Mouse (Mus musculus) mesoderm, embryonic 11.5 days (tissue): Measurements from ENCODE around the gene Gsn.

Experiments
- DNase-seq: peaks from one replicate; pipeline ENCODE4 v3.0.0-alpha.2; 2012; ENCODE audit warnings: low read depth, low spot score

Gsn gene

DNA sequence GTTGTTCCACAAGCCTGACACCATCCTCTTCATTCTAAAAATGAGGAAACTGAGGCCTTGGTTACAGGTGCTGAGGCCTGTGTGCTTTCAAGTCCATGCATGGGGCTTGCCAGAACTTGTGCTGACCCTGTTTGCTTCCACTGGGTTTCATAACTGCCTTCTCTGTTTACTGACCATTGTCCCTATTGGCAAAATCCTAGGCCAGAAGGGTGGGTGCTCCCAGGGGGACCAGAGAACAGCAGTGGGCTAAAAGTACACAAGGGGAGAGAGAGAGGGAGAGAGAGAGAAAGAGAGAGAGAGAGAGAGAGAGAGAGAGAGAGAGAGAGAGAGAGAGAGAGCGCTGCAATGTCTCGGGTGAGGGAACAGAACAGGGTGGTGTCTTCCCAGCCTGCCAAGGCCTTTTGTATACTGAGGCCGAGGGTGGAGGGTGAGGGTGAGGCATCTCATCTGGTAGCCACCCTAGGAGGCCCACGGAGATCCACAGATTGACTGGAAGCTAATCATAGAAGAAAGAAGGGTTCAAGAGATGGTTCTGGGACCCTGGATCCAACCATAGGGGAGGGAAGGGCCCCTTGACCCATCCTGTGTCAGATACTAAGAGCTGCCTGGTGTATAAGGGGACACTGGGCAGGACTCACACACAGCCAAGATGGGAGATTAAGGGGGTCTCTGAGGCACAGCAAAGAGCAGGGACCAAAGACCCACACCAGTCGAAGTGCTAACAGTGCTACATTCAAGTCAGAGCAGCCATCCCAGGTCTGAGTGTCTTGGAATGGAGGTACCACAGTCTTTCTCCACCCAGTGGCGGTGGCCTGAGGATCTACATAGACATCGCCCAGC, 22.4 kb downstream of the Gsn start:
- DNase-seq = no peak

DNA sequence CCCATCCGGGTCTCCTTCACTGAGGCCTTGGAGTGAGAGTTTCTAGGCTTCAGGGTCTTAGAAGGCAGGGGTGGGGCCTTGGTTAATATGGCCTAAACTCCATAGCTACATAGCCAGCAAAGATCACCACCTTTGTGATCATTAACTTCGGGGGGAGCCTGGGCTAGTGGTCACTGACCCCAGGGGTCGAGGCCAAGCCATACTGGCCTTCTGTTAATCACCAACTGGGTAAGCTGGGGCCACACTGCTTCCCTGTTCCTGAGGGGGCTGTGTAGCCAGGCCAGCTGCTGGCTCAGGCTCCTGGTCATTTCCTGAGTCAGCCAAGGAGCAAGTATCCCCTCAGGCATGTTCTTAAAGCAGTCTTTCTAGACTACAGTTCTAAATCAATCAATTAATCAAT, 23.8 kb downstream of the Gsn start:
- no peak for DNase-seq

- DNase-seq = peak; percentile 34
Measured at GRCm38 (mm10) chr2:35282214-35282613, 26.0 kb downstream of the Gsn start.

GRCm38 (mm10) chr2:35283997-35284396, 27.8 kb downstream of the Gsn start:
- no peak for DNase-seq

GRCm38 (mm10) chr2:35285209-35285608, 29.0 kb downstream of the Gsn start:
- no peak for DNase-seq

DNA sequence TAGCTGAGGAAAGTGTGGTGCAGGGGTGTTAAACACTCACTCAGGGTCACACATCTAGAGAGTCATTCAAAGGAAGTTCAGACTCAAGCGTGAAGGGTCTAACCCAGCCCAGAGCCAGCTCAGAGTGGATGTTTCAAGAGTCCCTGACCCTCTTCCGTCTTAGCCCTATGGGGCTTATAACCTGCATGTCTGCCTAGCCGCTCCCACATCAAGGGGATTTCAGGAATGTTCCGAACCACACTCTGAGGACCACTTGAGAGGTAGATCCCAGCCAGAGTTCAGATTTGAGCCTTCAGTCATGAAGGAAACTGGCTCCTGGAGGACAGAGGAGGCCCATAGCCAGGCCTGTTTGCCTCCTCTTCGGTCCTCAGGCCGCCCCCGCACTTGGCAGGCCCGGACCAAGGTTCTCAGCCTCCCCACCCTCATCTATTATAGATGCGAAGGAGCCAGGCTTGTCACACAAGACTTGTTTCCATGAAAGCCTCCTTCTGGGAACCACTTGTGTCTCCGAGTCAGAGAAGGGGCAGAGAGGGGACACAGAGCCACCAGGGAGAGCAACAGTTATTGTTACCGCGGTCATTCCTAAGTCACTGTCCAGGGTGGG, 30.9 kb downstream of the Gsn start:
- DNase-seq = no peak

- peak; percentile 80 for DNase-seq
Measured at GRCm38 (mm10) chr2:35288758-35289635, 32.8 kb downstream of the Gsn start.

GRCm38 (mm10) chr2:35291856-35292255, 35.7 kb downstream of the Gsn start:
- DNase-seq = peak; percentile 67

DNA sequence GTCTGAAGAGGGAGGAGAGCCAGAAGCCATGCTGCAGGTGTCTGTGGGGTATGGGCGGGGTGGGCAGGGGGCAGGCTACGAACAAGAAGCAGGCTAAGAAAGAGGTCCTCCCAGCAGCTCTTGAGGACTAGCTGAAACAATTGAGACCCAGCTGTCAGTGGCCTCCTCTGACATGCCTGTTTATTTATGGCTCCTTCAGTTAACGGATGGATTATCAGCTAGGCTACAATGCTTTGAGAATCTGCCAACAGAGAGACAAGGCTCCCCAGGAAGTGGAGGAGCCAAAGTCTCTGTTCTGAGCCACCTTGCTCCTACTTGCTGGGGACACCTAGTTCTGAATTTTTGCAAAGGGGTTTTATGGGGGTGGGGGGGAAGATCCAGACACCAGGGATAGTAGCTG, 36.5 kb downstream of the Gsn start:
- DNase-seq = no peak

GRCm38 (mm10) chr2:35293291-35293690, 37.1 kb downstream of the Gsn start:
- no peak for DNase-seq

DNA sequence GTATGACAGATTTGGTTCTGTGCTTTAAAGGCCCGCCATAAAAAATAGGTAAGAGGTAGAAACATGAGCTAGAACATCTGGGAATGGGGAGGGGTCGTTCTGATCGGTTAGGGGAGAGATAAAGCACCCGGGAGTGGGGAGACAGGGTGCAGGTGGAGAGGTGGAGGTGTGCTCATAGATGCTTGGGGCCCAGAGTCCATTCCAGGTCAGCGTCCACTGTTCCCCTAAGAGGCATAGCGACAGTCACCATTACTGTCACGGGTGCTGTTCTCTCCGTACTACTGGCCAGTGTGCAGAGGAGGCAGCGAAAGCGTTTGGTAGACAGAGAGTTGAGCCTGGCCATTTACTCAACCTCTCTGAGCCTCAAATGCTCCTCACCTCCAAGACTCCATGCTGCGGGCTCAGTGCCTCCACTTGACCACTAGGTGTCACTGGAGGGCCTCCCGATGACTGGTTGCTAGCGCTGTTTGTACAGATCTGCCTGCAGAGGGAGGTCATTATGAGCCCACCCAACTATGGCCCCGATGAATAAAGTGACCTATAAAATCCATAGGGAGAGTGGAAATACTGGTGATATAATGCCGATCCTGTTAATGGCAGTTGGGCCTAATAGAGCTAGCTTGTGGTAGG, 41.6 kb downstream of the Gsn start:
- peak; percentile 86 for DNase-seq

GRCm38 (mm10) chr2:35299437-35299836, 43.3 kb downstream of the Gsn start:
- DNase-seq = no peak

GRCm38 (mm10) chr2:35302049-35302885, 46.1 kb downstream of the Gsn start:
- DNase-seq = no peak

DNA sequence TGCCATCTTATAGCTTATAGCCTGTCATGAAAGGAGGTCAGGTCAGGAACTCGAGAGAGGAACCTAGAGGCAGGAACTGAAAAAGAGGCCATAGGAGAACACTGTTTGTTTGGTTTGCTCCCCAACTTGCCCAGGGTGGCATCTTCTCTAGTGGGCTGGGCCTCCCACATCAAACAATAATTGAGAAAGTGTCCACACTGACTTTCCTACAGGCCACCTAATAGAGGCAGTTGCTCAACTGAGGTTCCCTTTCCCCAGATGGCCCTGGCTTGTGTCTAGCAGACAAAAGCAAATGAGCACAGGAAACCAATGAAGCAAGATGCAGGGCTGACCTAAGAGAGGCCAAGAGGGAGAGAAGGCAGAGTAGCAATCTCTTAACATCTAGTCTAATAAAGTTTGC, 52.0 kb downstream of the Gsn start:
- DNase-seq = no peak

- no peak for DNase-seq
Measured at GRCm38 (mm10) chr2:35309906-35310493, 53.8 kb downstream of the Gsn start.

DNA sequence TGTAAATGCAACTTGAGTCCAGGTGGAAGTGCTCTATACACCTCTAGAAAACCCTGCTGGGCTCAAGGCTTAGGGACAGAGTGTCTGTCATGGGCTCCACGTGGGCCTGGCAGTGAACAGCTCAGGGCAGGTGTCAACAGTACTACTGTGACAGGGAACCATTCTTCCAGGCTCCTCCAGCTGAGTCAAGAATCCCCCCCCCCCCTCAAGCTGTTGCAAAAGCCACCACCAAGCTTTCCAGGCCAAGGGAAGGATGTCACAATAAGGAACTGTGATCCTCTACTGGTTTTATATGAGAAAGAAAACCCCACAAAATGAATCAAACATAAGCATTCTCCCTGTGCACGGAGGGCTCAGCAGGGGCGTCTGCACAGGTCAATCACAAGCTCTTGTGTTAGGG, 58.1 kb downstream of the Gsn start:
- DNase-seq = no peak

DNA sequence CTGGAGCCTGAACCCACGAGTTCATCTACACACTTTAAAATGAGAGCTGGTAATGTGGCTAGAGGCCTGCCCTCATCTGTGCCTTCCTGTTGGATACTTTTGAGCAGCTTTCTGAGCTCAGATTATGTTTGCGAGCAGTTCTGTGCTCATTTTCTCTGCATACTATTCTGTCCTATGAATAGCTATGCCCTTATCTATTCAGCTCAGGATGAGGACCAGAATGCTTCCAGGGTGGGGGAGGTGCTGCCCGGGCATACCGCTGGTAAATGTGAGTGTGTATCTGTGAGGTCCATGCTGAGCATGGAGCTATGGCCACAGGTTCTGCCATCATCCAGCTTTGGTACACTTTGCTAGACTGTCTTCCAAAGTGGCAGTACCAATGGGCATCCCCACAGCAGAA, 61.4 kb downstream of the Gsn start:
- DNase-seq = no peak

- DNase-seq = no peak
Measured at GRCm38 (mm10) chr2:35318405-35318804, 62.2 kb downstream of the Gsn start.

DNA sequence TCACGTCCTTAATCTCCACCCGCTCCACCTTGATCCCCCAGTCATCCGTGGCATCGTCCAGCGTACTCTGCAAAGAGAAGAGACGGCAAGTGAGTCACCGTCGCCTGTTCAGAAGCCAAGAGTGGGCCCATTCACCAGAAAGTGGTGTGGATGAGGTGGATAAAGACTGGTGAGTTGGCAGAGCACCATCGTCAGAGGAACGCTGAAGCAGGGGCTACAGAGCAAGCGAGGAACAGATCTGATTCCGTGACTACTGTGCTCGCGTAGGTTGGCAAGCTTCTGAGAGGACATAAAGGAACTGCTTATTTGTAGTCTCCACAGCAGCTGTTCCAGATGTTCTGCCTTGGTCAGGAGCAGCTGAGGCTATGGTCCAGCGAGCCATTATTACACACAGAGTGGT, 64.2 kb downstream of the Gsn start:
- DNase-seq = no peak

- no peak for DNase-seq
Measured at GRCm38 (mm10) chr2:35322404-35323164, 66.4 kb downstream of the Gsn start.
